Mouse (Mus musculus) bone marrow macrophage, adult 2 months (primary cell): ENCODE results near the gene Hdc.

Experiments
- CTCF ChIP-seq: IDR thresholded peaks from 2 replicates; pipeline ENCODE4 v1.5.1; 2012; ENCODE audit warnings: low read depth, mild to moderate bottlenecking, low read length, moderate library complexity
- POLR2A ChIP-seq: IDR thresholded peaks from 2 replicates; pipeline ENCODE4 v1.6.1; 2012; ENCODE audit warnings: mild to moderate bottlenecking, low read depth, low read length, borderline replicate concordance

DNA sequence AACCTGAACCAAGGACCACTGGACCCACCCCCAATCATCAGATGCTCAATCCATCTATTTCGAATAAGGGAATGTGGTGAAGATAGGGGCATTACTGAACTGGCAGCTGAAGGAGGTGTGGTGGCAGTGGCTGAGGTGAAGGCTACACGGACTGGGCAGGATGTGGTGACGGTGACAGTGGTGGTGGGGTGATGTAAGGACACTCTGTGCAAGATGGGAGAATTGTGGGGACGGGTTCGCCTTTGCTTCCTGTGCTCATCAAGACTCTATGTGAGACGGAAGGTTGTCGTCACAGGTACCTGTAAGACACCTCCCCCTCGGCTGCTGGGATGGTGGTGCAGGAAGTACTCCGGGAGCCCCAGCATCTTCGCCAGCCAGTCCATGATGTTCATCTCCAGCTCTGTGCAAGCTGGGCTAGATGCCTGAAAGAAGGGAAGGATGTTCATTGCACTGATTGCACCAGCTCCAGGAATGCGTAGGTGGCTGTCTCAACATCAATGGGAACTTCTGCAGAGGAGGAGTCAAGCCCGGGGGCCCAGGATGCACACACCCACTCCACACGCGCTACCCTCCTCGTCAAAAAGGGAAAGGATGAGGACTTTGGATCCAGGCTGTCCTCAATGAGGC is 12.9 kb downstream of the Hdc start:
- no peak for TF ChIP-seq POLR2A
- TF ChIP-seq CTCF, result no peak
